Mouse (Mus musculus): ENCODE data around the gene Rsph10b.

- TF ChIP-seq POLR2A (IDR thresholded peaks at IDR 0.05; ENCODE audit: insufficient read depth, low read length): no peak
- TF ChIP-seq CTCF (IDR thresholded peaks at IDR 0.05; ENCODE audit: low read depth, low read length): no peak
- TF ChIP-seq EP300 (IDR thresholded peaks at IDR 0.05; ENCODE audit: insufficient read depth, low read depth, low read length): no peak
Measured at GRCm38 (mm10) chr5:143918120-143918519, 14.7 kb upstream of the Rsph10b start.

Data from ES-Bruce4 (cell line).